Mouse (Mus musculus): ENCODE data around the gene Fuz. TPM values are rescaled to one million over a fixed set of nuclear protein-coding genes. Genes with fewer than 3 reads are reported as not detected.
"Not testable (repeated sequence)": the region's sequence is repeated elsewhere in the genome, so short reads cannot be mapped to it uniquely, and the experiment has no call there.

Fuz gene
- total RNA-seq, 2 experiments from 2014 or later, result 9.0 to 18.1 TPM

DNA sequence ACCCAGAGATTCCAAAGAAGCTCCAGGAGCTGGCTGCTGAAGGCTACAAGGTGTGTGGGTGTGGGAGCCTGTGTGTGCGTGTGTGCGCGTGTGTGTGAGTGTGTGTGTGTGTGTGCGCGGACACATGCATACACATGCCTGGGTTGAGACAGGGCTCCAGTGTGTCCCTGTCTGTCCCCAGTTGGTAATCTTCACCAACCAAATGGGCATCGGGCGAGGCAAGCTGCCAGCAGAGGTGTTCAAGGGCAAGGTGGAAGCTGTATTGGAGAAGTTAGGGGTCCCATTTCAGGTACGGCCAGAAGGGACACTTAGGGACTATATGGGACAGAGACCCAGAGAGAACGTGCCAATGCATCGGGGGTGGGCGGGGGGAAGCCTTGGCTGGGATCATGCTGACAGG lies 36.0 kb upstream of the Fuz start:
- no peak for DNase-seq
- intact Hi-C loops (cut with DNase I), result no loop called here

DNA sequence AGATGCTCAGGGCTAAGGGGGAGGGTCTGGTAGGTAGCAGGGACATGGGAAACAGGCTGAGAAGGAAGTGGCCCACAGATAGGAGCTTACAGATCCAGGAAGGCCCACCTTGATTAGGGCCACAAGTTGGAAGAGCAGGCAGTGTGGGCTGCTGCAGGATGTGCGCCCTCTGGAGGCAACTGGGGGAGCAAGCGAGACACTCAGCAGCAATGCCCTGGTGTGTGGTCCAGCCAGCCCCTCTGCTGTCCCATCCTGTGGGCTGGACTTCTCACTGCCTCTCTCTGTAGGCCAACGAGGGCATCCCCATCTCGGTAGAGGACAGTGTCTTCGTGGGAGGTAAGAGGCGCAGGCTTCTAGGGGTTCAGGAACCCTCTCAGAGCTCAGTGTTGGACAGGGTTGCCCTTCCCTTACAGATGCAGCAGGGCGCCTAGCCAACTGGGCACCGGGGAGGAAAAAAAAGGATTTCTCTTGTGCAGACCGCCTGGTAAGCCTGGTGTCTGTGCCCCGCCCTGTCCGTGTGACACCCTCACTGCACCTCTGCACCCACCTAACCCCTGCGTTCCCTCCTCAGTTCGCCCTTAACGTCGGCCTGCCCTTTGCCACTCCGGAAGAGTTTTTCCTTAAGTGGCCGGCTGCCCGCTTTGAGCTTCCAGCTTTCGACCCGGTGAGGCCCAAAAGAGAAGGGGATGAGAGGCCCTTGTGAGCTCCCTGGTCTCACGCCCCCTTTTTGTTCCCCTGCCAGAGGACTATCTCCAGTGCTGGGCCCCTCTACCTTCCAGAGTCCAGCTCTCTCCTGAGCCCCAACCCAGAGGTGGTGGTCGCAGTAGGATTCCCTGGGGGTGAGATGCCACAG lies 35.1 kb upstream of the Fuz start:
- intact Hi-C loops (cut with DNase I), result no loop called here
- peak; percentile 79 to 86 for DNase-seq

DNA sequence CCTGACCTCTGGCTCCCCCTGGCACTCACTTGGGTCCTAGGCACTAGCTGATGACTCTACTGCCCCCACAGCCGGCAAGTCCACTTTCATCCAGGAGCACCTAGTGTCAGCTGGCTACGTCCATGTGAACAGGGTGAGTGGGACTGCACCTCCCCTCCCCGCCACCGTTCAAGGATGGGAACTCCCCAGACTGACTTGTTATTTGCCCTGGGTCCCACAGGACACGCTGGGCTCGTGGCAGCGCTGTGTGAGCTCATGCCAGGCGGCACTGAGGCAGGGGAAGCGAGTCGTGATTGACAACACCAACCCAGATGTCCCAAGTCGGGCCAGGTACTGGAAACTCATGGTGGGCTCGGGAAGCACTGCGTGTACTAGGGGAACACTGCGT lies 34.5 kb upstream of the Fuz start:
- intact Hi-C loops (cut with DNase I), result no loop called here
- DNase-seq, result no peak

DNA sequence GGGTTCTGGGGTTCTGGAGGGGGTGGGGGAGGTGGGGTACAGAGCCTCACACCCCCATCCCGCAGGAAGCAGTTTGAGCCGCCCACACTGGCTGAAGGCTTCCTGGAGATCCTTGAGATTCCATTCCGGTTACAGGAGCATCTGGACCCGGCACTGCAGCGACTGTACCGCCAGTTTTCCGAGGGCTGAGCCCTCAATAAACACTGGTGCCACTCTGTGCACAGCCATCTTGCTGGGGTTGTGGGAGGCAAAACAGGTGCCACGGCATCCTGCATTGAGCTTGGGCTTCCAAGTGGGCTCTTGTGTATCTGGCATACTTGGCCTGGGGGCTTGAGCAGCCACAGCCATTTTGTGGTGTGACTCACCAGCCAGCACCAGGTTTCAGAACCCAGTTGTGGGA lies 33.4 kb upstream of the Fuz start:
- intact Hi-C loops (cut with DNase I), result no loop called here
- no peak for DNase-seq

DNA sequence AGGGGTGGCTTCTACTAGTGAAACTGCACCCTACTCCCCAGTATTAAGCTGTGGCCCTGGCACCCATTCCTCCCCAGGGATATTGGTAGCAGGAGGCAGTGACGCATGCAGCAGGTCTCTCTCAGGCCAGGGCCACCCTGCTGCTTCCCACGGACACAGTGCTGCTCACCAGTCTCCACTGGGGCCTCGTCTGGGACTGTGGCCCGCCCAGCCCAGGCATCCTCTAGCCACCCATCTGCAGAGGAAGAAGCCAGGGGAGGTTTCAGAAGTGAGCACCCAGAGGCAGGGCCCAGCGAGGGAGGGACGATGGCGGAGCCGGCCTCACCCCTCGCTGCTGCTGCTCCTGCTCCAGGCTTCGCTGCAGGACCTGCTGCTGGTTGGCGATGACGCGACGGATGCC lies 32.7 kb upstream of the Fuz start:
- DNase-seq, result no peak
- intact Hi-C loops (cut with DNase I), result no loop called here

DNA sequence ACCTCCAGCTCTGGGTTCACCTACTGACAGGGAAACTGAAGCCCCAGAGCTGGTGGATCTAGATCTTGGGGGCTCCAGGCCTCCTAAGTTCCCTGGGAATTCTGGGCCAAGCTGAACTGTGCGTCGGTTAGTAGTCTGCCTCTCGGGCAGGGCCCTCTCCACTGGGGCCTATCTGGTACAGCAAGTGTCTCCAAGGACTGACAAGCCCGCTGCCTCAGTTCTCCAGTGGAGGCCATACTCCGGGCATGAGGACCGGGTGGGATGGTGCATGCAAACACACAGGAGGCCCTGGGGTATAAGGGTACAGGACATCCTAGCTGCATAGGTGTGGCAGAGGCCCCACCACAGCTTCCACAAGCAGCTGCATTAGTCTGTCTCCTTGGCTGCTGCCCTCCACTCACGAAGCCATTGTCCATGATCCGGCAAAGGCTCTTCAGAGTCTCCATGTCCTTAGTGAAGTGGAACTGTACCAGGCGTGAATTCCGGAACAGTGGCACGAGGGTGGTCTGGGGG lies 31.8 kb upstream of the Fuz start:
- intact Hi-C loops (cut with DNase I), result no loop called here

DNA sequence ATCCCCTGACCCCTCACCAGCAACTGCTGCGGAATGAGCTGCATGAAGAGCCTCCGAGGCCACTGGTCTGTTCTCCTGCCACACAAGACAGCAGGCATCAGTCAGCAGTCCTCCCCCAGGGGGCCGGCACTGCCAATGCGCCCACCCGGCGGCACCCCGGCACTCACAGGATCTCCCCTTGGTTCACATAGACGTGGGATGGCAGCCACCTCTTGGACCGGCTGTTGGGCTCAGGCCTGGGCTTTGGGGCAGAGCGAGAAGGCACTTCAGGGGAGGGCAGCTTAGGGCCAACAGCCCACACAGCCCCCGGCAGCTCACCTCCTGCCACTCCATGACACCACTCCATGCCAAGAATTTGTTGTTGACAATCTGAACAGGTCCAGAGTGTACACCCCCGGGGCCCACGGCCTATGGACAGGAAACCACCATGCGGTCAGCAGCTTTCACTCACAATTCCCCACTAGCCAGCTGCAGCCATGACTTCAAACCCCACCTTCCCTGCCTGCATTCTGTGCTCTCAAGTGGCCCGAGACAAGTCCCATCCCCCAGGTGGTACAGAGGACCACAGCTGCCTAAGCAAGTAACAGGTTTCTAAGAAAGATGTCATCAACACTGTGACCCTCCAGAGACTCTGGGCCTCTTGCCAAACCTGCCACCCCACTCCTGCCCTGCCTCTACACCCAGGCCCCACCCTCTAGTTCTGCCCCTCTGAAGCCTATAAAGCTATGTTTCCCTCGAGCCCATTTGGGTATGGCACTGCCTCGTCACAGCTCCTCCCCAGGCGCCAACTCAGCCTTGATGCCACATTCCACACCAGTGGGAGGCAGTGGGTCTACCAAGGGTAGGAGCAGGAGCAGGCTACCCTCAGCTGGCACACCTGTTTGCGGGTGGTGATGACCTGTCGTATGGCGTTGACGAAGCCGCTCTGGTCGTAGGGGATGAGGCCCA lies 31.0 kb upstream of the Fuz start:
- intact Hi-C loops (cut with DNase I), result no loop called here
- no peak for DNase-seq

More for the DNA sequence above, 31.8 kb upstream of the Fuz start:
- no peak for DNase-seq

DNA sequence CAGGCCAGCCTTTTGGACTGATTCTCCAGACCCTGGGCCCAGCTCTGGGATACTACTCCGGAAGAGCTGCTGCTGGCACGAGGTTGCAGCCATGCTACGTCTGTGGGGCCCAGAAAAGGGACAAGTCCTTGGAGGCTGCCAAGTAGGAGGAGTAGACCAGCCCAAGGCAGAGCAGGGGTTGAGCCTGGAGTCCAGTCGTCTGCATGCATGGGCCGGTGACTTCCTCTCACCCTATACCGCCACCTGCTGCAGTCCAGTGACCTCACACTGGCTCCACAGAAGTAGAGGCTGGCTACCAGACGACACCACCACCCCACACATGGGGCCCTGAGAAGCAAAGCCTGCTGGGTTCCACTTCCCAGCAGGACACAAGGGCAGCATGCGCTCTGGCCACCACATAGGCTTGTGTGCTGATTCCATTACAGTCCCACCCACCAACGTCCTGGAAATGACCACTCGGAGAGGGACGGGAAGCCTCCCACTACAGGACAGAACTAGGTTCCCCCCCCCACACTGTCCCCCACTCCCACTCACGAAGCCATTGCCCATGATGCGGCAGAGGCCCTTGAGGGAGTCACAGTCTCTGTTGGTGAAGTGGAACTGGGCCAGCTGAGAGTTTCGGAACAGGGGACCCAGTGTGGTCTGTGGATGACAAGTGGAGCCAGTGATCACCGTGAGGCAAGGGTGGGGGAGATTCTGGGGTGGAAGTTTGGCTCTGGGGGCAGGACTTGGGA lies 29.4 kb upstream of the Fuz start:
- peak; percentile 68 to 78 for DNase-seq
- intact Hi-C loops (cut with DNase I), result no loop called here

DNA sequence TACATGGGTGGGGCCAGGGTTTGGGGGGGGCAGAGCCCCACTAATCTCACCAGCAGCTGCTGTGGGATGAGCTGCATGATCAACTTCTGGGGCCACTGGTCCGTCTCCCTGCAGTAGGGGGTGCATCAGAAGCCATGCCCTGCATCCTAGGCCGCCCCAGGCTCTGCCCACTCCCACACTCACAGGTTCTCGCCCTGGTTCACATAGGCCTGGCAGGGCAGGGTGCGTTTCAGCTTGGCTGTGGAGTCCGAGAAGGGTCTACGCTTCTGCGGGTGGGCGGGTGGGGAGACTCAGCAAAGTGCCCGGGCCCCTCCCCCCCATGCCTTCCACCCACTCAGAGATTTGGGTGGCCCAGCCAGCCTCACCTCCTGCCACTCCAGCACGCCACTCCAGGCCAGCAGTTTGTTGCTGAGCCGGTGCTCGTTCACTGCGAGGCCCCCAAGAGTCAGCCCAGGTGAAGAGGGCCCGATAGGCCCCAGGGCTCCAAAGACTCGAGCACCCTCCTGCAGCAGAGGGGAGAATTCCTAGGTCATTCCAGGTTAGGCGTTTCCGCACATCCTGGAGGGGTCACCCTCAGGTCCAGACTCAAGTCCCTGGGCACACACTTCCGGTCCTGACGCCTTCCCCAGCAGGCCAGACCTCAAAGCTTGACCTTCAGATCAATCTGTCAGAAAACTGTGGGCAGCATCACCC lies 28.7 kb upstream of the Fuz start:
- DNase-seq, result no peak
- intact Hi-C loops (cut with DNase I), result no loop called here

DNA sequence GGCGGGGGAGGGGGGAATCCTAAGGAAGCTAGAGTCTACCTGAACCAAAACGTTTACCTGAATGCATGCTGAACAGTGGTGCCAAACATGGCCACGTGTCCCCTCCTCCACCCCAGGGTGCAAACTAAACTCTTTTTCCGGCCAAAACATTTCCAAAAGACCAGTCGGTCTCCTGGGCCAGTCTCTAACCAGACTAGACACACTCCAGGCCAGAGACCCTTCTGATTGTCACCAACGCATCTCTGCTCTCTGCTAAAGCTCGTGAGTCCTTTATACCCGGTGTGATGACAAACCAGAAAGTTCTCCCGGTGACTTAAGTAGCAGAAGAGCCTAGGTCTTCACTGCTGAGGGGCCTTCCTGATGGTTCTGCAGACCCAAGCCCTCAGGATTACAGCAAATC lies 28.1 kb upstream of the Fuz start:
- intact Hi-C loops (cut with DNase I), result no loop called here
- DNase-seq, result no peak

DNA sequence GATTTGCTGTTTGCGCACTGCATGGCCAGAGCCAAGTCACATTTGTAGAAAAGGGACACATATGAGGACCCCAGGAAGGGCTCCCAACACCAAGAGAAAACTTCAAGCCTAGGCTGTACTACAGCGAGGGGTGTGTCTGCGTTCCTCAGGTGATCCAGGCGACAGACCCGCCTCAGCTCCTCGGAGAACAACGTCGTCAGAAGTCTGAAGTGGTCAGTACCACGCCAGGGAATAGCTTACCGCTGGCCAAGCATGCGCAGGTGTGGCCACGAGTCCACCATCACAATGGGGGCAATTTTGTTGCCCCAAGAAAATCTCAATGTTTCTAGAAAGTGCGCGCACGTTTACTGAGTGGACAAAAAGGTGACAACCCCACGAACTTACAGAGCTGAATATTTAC lies 27.4 kb upstream of the Fuz start:
- DNase-seq, result peak in 1 of 2 experiments; percentile 45
- intact Hi-C loops (cut with DNase I), result no loop called here

DNA sequence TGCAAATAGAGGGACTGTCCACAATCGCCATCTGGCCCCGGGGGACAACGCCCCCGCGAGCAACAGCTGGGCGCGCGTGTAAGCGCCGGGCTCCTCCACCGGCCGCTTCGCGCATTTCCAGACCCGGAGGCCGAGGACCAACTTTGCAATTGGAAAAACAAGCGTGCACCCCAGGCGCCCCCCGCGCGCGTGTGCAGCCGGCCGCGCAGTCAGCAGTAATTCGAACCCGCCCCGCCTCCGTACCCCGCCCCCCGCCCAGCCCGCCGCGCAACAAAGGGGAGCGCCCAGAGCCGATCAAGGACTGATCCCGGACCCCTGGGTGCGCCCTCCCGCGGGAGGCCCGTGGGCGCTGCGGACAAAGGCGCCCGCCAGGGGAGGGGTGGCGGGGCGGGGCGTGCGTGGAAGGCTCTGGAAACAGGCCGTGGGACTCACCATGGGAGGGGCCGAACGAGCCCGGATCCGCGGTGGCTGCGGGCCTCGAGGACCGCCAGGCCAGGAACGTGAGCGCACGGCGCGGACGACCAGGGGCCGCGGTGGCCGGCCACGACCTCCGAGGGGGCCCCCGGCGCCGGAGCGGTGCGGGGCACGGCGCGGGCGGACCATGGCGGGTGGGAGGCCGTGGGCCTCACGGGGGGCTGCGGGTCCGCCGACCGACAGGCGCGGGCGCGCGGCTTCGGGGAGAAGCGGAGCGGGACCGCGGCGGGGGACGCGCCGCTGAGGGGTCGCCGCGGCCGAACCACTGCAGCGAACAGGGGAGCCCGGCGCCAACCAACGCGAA lies 26.8 kb upstream of the Fuz start:
- intact Hi-C loops (cut with DNase I), result no loop called here
- peak; percentile 77 to 79 for DNase-seq

DNA sequence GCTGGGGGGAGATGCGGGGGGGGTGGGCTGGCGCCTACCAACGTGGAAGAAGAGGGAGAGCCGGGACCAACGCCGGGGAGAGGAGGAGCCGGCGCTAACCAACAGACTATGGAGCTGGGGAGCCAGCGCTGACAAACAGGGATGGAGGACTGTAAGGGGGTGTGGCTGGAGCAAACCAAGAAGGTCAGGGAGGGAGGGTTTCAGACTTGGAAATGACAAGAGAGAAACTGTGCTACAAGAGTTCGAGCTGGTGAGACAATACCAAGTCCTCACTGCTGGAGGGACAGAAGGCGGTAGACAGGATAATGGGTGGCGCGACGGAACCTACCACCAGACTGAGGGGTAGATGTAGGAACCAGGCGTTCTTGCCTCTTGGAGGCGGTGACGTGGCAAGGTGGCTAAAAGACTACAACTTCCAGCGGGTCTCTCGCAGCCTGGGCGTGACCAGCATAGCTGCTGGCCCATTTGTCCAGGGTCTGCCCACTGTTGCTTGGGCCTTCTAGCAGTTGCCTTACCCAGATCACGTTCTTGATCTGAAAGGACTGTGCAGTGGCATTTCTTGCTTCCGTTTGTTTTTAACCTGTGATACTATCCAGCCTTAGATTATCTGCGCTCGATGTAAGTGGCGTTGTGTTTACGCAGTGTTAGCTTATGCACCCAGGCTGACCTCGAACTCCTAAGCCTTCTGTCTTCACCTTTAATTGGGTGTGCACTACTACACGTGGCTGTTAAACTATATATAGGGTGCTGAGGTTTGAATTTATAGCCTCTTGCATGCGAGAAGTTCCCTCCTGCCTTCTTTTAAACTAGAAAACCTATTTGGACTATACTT lies 26.0 kb upstream of the Fuz start, which contains the start of gene Ptov1:
TSS of gene Ptov1 (minus strand) at position 92 of the 832 bp plus-strand sequence.
- intact Hi-C loops (cut with DNase I), result no loop called here
- peak; percentile 89 for DNase-seq

DNA sequence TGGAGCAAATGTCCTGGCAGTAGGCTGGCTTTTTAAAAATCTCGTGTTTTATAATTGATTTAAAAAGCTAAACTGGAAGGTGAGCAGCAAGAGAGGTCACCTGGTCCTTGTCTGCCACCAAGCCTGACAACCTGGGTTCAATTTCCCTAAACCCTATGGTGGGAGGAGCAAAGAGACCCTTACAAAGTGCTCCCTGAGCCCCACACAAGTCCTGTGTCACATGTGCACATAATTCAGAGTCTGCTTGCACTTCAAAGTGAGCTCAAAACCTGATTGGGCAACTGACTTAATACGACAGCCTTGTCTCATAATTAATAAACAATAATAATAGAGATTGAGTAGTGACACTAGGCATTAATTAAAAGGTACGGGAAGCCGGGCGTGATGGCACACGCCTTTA lies 25.3 kb upstream of the Fuz start:
- intact Hi-C loops (cut with DNase I), result loop anchor here (1.0 kb wide), 1 partner anchor 18 kb away; no protein-coding TSS in a partner anchor
- no peak for DNase-seq

DNA sequence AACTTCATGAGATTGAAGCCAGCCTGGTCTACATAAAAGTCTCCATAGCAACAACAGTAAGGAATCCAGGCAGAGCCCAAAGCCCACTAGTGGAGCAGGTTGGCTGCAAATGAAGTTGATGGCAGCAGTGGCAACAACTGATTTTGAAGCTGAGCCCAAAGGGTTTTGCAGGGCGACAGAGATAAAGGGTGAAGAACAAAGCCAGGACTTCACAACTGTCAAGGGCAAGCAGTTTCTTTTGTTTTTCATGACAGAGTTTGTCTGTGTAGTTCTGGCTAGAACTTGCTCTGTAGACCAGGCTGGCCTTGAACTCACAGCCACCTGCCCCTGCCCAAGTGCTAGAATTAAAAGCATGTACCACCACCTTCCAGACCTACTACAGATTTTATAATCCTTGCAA lies 24.7 kb upstream of the Fuz start:
- intact Hi-C loops (cut with DNase I), result loop anchor here (1.0 kb wide), 1 partner anchor 17 kb away; no protein-coding TSS in a partner anchor
- no peak for DNase-seq

DNA sequence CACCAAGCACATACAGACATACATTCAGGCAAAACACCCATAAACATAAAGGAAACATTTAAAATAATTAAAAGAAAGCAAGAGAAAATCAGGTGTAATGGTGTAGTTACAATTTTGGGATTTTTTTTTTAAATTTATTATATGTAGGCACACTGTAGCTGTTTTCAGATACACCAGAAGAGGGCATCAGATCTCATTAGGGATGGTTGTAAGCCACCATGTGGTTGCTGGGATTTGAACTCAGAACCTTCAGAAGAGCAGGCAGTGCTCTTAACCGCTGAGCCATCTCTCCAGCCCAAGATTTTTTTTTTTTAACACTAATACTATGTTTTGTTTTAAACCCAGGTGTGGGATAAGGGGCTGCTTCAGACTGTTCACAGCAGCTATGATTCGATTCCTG lies 24.1 kb upstream of the Fuz start:
- intact Hi-C loops (cut with DNase I), result loop anchor here (1.0 kb wide), 1 partner anchor 17 kb away; no protein-coding TSS in a partner anchor
- DNase-seq, result not testable (repeated sequence)

DNA sequence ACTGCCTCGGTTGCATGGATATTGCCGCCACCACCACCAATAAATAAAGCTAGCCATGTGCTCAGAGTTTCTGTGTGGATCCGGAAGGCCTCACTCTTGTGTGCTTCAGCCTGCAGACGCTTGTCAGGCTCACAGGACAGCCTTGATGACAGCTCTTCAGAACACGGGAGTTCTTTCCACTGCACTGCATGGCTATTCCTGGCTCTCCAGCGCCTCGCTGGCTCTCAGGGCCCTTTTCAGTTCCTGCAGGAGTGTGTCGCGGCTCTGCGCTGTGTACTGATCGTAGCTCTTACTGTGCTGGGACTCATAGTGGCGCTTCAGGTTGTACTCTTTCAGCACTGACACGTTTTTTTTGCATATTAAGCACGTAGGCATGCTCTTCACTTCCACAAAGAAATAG lies 18.0 kb upstream of the Fuz start:
- no peak for DNase-seq

DNA sequence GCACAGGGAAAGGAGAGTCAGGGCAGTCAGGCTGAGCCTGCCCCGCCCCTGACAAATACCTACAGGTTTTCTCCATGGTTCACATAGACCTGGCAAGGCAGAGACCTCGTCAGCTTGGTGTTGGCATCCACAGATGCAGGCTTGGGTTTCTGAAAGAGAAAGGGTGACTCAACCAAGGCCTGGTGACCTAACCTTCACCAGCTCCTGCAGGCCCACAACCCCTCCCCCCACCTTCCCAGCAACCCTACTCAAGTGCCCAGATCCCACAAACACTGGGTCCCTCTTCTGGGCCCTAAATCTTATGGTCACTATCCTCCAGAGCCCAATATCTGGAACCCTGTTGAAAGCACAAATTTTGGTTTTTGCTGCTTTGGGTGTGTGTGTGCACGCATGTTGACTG lies 12.8 kb upstream of the Fuz start:
- intact Hi-C loops (cut with DNase I), result no loop called here
- DNase-seq, result no peak

More for the DNA sequence above, 18.0 kb upstream of the Fuz start:
- intact Hi-C loops (cut with DNase I), result no loop called here

Data from heart, postnatal 14 days (tissue).